Mouse (Mus musculus) CD4-positive, CD25-positive, alpha-beta regulatory T cell (primary cell): ENCODE data around the gene Glipr1l2. TPM values are rescaled to one million over a fixed set of nuclear protein-coding genes. Genes with fewer than 3 reads are reported as not detected.

Experiments
- polyA plus RNA-seq: library from polyadenylated mRNA; unstranded; fragments of 100-300 nt; shearing (Covaris generic); gene quantifications from one replicate; pipeline ENCODE4 v1.2.1, GENCODE M21; 2017

Gene Glipr1l2
- polyA plus RNA-seq: not detected

GRCm38 (mm10) chr10:112083157-112083556, at the start of gene Glipr1l2:
Glipr1l2 (plus strand) TSS chr10:112083354.

GRCm38 (mm10) chr10:112059702-112060582, 23.2 kb upstream of the Glipr1l2 start, which contains the start of gene Glipr1l1:
Glipr1l1 (plus strand) TSS chr10:112060189.

Other genes with a start within 250 kb of the Glipr1l2 start
- gene Krr1, start 110.7 kb upstream of the Glipr1l2 start, polyA plus RNA-seq: 46.9 TPM
- 105 TPM for gene Glipr1, start 80.7 kb upstream of the Glipr1l2 start, polyA plus RNA-seq
- gene Glipr1l1, start 23.2 kb upstream of the Glipr1l2 start, polyA plus RNA-seq: not detected
- gene Glipr1l3, start 77.0 kb downstream of the Glipr1l2 start, polyA plus RNA-seq: not detected
- gene Caps2, start 80.3 kb downstream of the Glipr1l2 start, polyA plus RNA-seq: 0.10 TPM
- not detected for gene Kcnc2, start 187.8 kb downstream of the Glipr1l2 start, polyA plus RNA-seq